Mouse (Mus musculus): ENCODE results near the gene Stard8. TPM values are rescaled to one million over a fixed set of nuclear protein-coding genes. Genes with fewer than 3 reads are reported as not detected.
A peak's percentile ranks its signal among the peaks of the same experiment; 100 is the strongest.
"Not testable (repeated sequence)": the region's sequence is repeated elsewhere in the genome, so short reads cannot be mapped to it uniquely, and the experiment has no call there.

Gene Stard8
- total RNA-seq (2021): 10 to 100 TPM; 38.9 to 39.2 TPM
- long read RNA-seq, experiment 1, full-length matches to known transcripts: 13 of 29 reads
- long read RNA-seq, experiment 1, partial matches to known transcripts: 9 of 29 reads
- long read RNA-seq, experiment 1, other reads (novel, unspliced or antisense): 7 of 29 reads
- long read RNA-seq, experiment 2, full-length matches to known transcripts: 6 of 20 reads
- long read RNA-seq, experiment 2, partial matches to known transcripts: 4 of 20 reads
- long read RNA-seq, experiment 2, other reads (novel, unspliced or antisense): 10 of 20 reads

GRCm38 (mm10) chrX:99003046-99003445 lies at the start of gene Stard8:
Gene Stard8 (plus strand): TSS chrX:99003248.
- intact Hi-C loops (cut with DNase I): no loop called here
- DNase-seq: no peak

GRCm38 (mm10) chrX:98953941-98954340 lies 49.1 kb upstream of the Stard8 start:
- intact Hi-C loops (cut with DNase I): no loop called here
- peak; percentile 16 to 31 for DNase-seq

- intact Hi-C loops (cut with DNase I): no loop called here
- no peak for DNase-seq
Observed at GRCm38 (mm10) chrX:98958287-98958686, 44.8 kb upstream of the Stard8 start.

GRCm38 (mm10) chrX:98959050-98959449 lies 44.0 kb upstream of the Stard8 start:
- no peak for DNase-seq
- intact Hi-C loops (cut with DNase I): no loop called here

GRCm38 (mm10) chrX:98963742-98964141 lies 39.3 kb upstream of the Stard8 start:
- DNase-seq: no peak
- intact Hi-C loops (cut with DNase I): no loop called here

- intact Hi-C loops (cut with DNase I): no loop called here
- DNase-seq: no peak
Observed at GRCm38 (mm10) chrX:98964513-98964912, 38.5 kb upstream of the Stard8 start.

GRCm38 (mm10) chrX:98986611-98987010 lies 16.4 kb upstream of the Stard8 start:
- not testable (repeated sequence) for DNase-seq
- intact Hi-C loops (cut with DNase I): loop anchor here (5.0 kb wide), 2 partner anchors 126 to 284 kb away; no protein-coding TSS in a partner anchor

GRCm38 (mm10) chrX:98989574-98989973 lies 13.5 kb upstream of the Stard8 start:
- DNase-seq: peak; percentile 65 to 79
- intact Hi-C loops (cut with DNase I): loop anchor here (1.0 to 5.0 kb wide), 3 partner anchors 70 to 287 kb away; no protein-coding TSS in a partner anchor

- intact Hi-C loops (cut with DNase I): no loop called here
Observed at GRCm38 (mm10) chrX:99002065-99002464, 983 bp upstream of the Stard8 start.

GRCm38 (mm10) chrX:99010581-99010980 lies 7.5 kb downstream of the Stard8 start:
- no peak for DNase-seq
- intact Hi-C loops (cut with DNase I): no loop called here

More at GRCm38 (mm10) chrX:99002065-99002464, 983 bp upstream of the Stard8 start:
- no peak for DNase-seq

GRCm38 (mm10) chrX:99011281-99011680 lies 8.2 kb downstream of the Stard8 start:
- DNase-seq: no peak
- intact Hi-C loops (cut with DNase I): no loop called here

- no peak for DNase-seq
- intact Hi-C loops (cut with DNase I): no loop called here
Observed at GRCm38 (mm10) chrX:99012486-99012885, 9.4 kb downstream of the Stard8 start.

GRCm38 (mm10) chrX:99015705-99016104 lies 12.7 kb downstream of the Stard8 start:
- no peak for DNase-seq

GRCm38 (mm10) chrX:99016987-99017386 lies 13.9 kb downstream of the Stard8 start:
- intact Hi-C loops (cut with DNase I): no loop called here
- no peak for DNase-seq

More at GRCm38 (mm10) chrX:99015705-99016104, 12.7 kb downstream of the Stard8 start:
- intact Hi-C loops (cut with DNase I): no loop called here

GRCm38 (mm10) chrX:99017874-99018273 lies 14.8 kb downstream of the Stard8 start:
- DNase-seq: no peak
- intact Hi-C loops (cut with DNase I): no loop called here

GRCm38 (mm10) chrX:99019303-99019702 lies 16.3 kb downstream of the Stard8 start:
- no peak for DNase-seq
- intact Hi-C loops (cut with DNase I): no loop called here

GRCm38 (mm10) chrX:99020215-99020614 lies 17.2 kb downstream of the Stard8 start:
- no peak for DNase-seq
- intact Hi-C loops (cut with DNase I): no loop called here

- intact Hi-C loops (cut with DNase I): no loop called here
- DNase-seq: no peak
Observed at GRCm38 (mm10) chrX:99021593-99021992, 18.5 kb downstream of the Stard8 start.

GRCm38 (mm10) chrX:99023951-99024350 lies 20.9 kb downstream of the Stard8 start:
- intact Hi-C loops (cut with DNase I): no loop called here
- DNase-seq: no peak

- no peak for DNase-seq
- intact Hi-C loops (cut with DNase I): no loop called here
Observed at GRCm38 (mm10) chrX:99035407-99035806, 32.4 kb downstream of the Stard8 start.

GRCm38 (mm10) chrX:99042451-99042951 lies 39.5 kb downstream of the Stard8 start:
- DNase-seq: peak; percentile 78 to 79
- intact Hi-C loops (cut with DNase I): no loop called here

- intact Hi-C loops (cut with DNase I): no loop called here
- no peak for DNase-seq
Observed at GRCm38 (mm10) chrX:99043275-99043674, 40.2 kb downstream of the Stard8 start.
